Mouse (Mus musculus) CH12.LX (cell line): ENCODE data around the gene Acaa1b. TPM values are rescaled to one million over a fixed set of nuclear protein-coding genes. Genes with fewer than 3 reads are reported as not detected.

ENCODE experiments used
- DNase-seq: peaks from one replicate; pipeline ENCODE4 v3.0.0-alpha.2; 2013; ENCODE audit errors: extremely low read depth
- H3K27ac ChIP-seq: 2 replicates; pipeline ENCODE4 v1.5.1; 2012; ENCODE audit warnings: low read depth, mild to moderate bottlenecking, control low read depth, moderate library complexity; ENCODE audit not compliant: insufficient read depth
- H3K27me3 ChIP-seq: replicated peaks from 2 replicates; pipeline ENCODE3; 2012; ENCODE audit warnings: inconsistent platforms
- H3K36me3 ChIP-seq, 2 experiments: replicated peaks in 1 of 2; 2 replicates each; pipeline versions ENCODE3 to v1.6.1; 2012; ENCODE audit warnings: inconsistent platforms in 1 of 2, low read length in 1 of 2, mild to moderate bottlenecking in 1 of 2, mixed read lengths in 1 of 2, moderate library complexity in 1 of 2; ENCODE audit not compliant: control insufficient read depth in 1 of 2, insufficient read depth in 1 of 2
- H3K4me1 ChIP-seq, 2 experiments: 2 replicates each; pipeline ENCODE4 v1.6.1; 2012; ENCODE audit warnings: inconsistent platforms in 1 of 2, moderate library complexity in 1 of 2; ENCODE audit not compliant: insufficient read depth in 2 of 2, control insufficient read depth in 1 of 2
- H3K4me2 ChIP-seq: 2 replicates; pipeline ENCODE4 v1.6.1; 2012; ENCODE audit warnings: low read depth, mild to moderate bottlenecking, control low read depth; ENCODE audit not compliant: poor library complexity, insufficient read depth, severe bottlenecking
- H3K4me3 ChIP-seq, 3 experiments: fragments of 150-350 bp in 1 of 3; sonication (generic) in 1 of 3; replicated peaks in 1 of 3; 2 replicates each; pipeline versions ENCODE3 to v1.5.1; 2011 to 2012; ENCODE audit warnings: low read depth in 2 of 3, low read length in 2 of 3, mild to moderate bottlenecking in 2 of 3, moderate library complexity in 2 of 3, control low read depth in 1 of 3, improper control_type of control experiment in 1 of 3, inconsistent platforms in 1 of 3, mixed read lengths in 1 of 3; ENCODE audit not compliant: poor library complexity in 1 of 3
- H3K79me2 ChIP-seq: replicated peaks from 2 replicates; pipeline ENCODE4 v1.6.1; 2012; ENCODE audit warnings: mild to moderate bottlenecking, moderate library complexity; ENCODE audit not compliant: control insufficient read depth, poor library complexity, insufficient read depth, severe bottlenecking; ENCODE audit errors: extremely low read depth
- H3K9ac ChIP-seq: 2 replicates; pipeline ENCODE4 v1.6.1; 2012; ENCODE audit warnings: low read depth, mild to moderate bottlenecking, control low read depth, moderate library complexity; ENCODE audit not compliant: insufficient read depth
- H3K9me3 ChIP-seq: replicated peaks from 2 replicates; pipeline ENCODE3; 2012; ENCODE audit warnings: low read length, inconsistent platforms, mixed read lengths
- CHD1 ChIP-seq: IDR thresholded peaks from 2 replicates; pipeline ENCODE4 v1.6.1; 2012; ENCODE audit warnings: low read depth, low read length, improper control_type of control experiment, inconsistent platforms
- CHD2 ChIP-seq: IDR thresholded peaks from 2 replicates; pipeline ENCODE4 v1.6.1; 2011; ENCODE audit warnings: low read length, improper control_type of control experiment
- ETS1 ChIP-seq: conservative IDR thresholded peaks from 2 replicates; pipeline ENCODE4 v1.6.1; 2012; ENCODE audit warnings: low read depth, mild to moderate bottlenecking, inconsistent platforms, low read length, improper control_type of control experiment, moderate library complexity
- GABPA ChIP-seq: IDR thresholded peaks from 2 replicates; pipeline ENCODE4 v1.6.1; 2012; ENCODE audit warnings: low read depth, low read length, improper control_type of control experiment, inconsistent platforms; ENCODE audit not compliant: insufficient replicate concordance
- HCFC1 ChIP-seq: IDR thresholded peaks from 2 replicates; pipeline ENCODE4 v1.6.1; 2012; ENCODE audit warnings: low read depth, mild to moderate bottlenecking, inconsistent platforms, low read length, improper control_type of control experiment
- IRF4 ChIP-seq: IDR thresholded peaks from 2 replicates; pipeline ENCODE4 v1.6.1; 2014; ENCODE audit warnings: low read depth, mild to moderate bottlenecking, inconsistent platforms, low read length, improper control_type of control experiment
- JUN ChIP-seq: IDR thresholded peaks from 2 replicates; pipeline ENCODE4 v1.6.1; 2011; ENCODE audit warnings: low read depth, mild to moderate bottlenecking, low read length, improper control_type of control experiment, moderate library complexity; ENCODE audit not compliant: insufficient read depth
- JUND ChIP-seq: conservative IDR thresholded peaks from 2 replicates; pipeline ENCODE4 v1.6.1; 2011; ENCODE audit warnings: low read depth, low read length, improper control_type of control experiment
- KAT2A ChIP-seq: IDR thresholded peaks from 2 replicates; pipeline ENCODE4 v1.6.1; 2012; ENCODE audit warnings: low read length, improper control_type of control experiment, inconsistent platforms; ENCODE audit not compliant: insufficient replicate concordance
- MAFK ChIP-seq: IDR thresholded peaks from 2 replicates; pipeline ENCODE4 v1.6.1; 2011; ENCODE audit warnings: low read length, improper control_type of control experiment; ENCODE audit not compliant: insufficient replicate concordance
- MXI1 ChIP-seq: IDR thresholded peaks from 2 replicates; pipeline ENCODE4 v1.6.1; 2011; ENCODE audit warnings: mild to moderate bottlenecking, low read depth, low read length, improper control_type of control experiment
- POLR2AphosphoS2 ChIP-seq: IDR thresholded peaks from 2 replicates; pipeline ENCODE4 v1.6.1; 2011; ENCODE audit warnings: low read depth, low read length, improper control_type of control experiment
- RAD21 ChIP-seq: IDR thresholded peaks from 2 replicates; pipeline ENCODE4 v1.6.1; 2011; ENCODE audit warnings: low read depth, mild to moderate bottlenecking, low read length, improper control_type of control experiment, moderate library complexity
- SIN3A ChIP-seq: IDR thresholded peaks from 2 replicates; pipeline ENCODE4 v1.6.1; 2012; ENCODE audit warnings: low read length, improper control_type of control experiment, inconsistent platforms
- TBP ChIP-seq: conservative IDR thresholded peaks from 2 replicates; pipeline ENCODE4 v1.6.1; 2011; ENCODE audit warnings: low read depth, low read length, improper control_type of control experiment
- TCF12 ChIP-seq: IDR thresholded peaks from 2 replicates; pipeline ENCODE4 v1.6.1; 2014; ENCODE audit warnings: low read depth, mild to moderate bottlenecking, inconsistent platforms, low read length, improper control_type of control experiment
- UBTF ChIP-seq: IDR thresholded peaks from 2 replicates; pipeline ENCODE4 v1.6.1; 2012; ENCODE audit warnings: low read depth, mild to moderate bottlenecking, inconsistent platforms, low read length, improper control_type of control experiment, moderate library complexity
- ZC3H11A ChIP-seq: IDR thresholded peaks from 2 replicates; pipeline ENCODE4 v1.6.1; 2012; ENCODE audit warnings: low read depth, mild to moderate bottlenecking, inconsistent platforms, low read length, improper control_type of control experiment
- dilution Hi-C: fragments of 300-500 bp; cut with MboI; formaldehyde crosslinking; loops from 2 replicates; pipeline ENCODE4 v1.14.3; 2020; ENCODE audit warnings: low sequenced_read_pairs; ENCODE audit not compliant: extremely low pct_unique_long_range_greater_than_20kb, extremely low pct_ligation_motif_present
- in situ Hi-C: fragments of 300-500 bp; cut with MboI; formaldehyde crosslinking; loops from 3 replicates; pipeline ENCODE4 v1.14.3; 2019; ENCODE audit warnings: low sequenced_read_pairs, low pct_ligation_motif_present, low pct_unique_long_range_greater_than_20kb, mixed read lengths
- polyA plus RNA-seq: library from polyadenylated mRNA; unstranded; fragments of >175 nt; gene quantifications from 2 replicates; pipeline ENCODE4 v1.2.1, GENCODE M21; 2012; ENCODE audit warnings: low read depth; ENCODE audit not compliant: insufficient read length
- total RNA-seq, 2 experiments: library from RNA; depleted of rRNA; stranded (reverse); fragments of 300-350 nt in 1 of 2; fragments of >200 nt in 1 of 2; gene quantifications; 2 replicates each; pipeline ENCODE4 v1.2.3; 2012 to 2014

Acaa1b gene
- total and polyA plus RNA-seq, 3 experiments = 0.17 TPM; not detected in 2

DNA sequence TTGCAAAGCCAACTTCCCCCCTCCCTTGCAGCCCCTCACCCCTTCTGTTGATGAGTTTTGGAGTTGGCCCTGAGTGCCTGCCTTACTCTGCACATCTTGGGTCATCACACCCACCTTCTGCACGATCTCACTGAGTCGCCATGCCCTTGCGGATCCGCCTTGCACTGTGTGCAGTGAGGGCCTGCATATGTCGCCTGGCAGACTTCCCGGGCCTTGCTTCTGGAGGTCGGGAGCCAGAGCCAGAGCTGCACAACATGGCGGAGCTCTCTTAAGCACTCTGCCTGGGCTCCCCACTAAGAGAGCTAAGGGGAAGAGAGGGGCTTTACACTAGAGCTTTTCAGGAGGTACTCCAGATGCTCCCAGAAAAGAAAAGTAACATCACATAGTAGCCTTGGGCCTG lies 12.2 kb downstream of the Acaa1b start:
- DNase-seq = no peak
- Histone ChIP-seq H3K36me3 (peaks cover 3 to 24% of the 10 kb centered on the region in 2 experiments), H3K79me2 (no peaks in the 10 kb centered on the region), H3K27me3 (no peaks in the 10 kb centered on the region), H3K4me2 (no peak overlapping the region), H3K4me1 (peaks cover 14 to 22% of the 10 kb centered on the region in 2 experiments), H3K4me3 (no peak overlapping the region), H3K27ac (no peak overlapping the region), H3K9ac (no peak overlapping the region), H3K9me3 (no peaks in the 10 kb centered on the region)
- in situ Hi-C loops = no loop called here
- TF ChIP-seq TBP = no peak
- TF ChIP-seq JUN = no peak
- TF ChIP-seq UBTF = no peak
- TF ChIP-seq ZC3H11A = no peak
- no peak for TF ChIP-seq JUND
- TF ChIP-seq GABPA = no peak
- TF ChIP-seq KAT2A = no peak
- dilution Hi-C loops = no loop called here

DNA sequence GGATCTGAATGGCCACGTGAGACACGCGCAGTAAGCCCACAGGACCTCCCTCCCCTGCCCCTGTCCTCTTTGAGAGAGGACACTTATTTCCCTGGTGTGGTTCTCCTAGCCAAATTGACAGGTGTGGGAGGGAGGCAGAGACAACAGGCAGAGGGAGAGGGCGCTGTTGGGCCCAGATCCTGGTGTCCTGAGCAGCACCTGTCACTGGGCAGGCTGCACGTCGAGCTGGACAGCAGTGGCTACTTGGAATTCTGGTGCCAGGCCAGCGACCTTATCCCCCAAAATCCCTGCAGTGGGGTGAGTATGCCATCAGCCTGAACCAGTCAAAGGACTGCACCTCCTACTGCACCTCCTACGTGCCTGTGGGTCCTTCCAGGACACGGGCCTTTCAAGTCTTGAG lies 13.5 kb downstream of the Acaa1b start:
- TF ChIP-seq ETS1 (no peak), RAD21 (no peak), CHD1 (no peak), TBP (no peak), UBTF (no peak), KAT2A (no peak), MAFK (no peak), MXI1 (no peak)
- TF ChIP-seq, all 38 proteins: peak for 0
- dilution Hi-C loops = no loop called here

DNA sequence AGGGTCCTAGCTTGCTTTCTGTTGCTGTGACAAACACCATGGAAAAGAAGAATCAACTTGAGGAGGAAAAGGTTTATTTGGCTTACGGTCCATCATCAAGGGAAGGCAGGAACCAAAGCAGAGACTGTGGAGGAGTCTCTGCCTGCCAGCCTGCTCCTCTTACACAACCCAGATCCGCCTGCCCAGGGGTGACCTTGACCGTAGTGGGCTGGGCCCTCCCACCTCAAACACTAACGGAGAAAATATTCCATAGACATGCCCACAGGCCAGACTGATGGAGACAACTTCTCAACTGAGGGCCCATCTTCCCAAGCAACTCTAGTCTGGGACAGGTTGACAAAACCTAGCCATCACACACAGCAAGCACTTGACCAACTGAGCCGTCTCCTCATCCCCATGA lies 14.8 kb downstream of the Acaa1b start:
- in situ Hi-C loops (no loop called here), dilution Hi-C loops (no loop called here)
- H3K27me3 ChIP-seq = no peaks in the 10 kb centered on the region

More for the DNA sequence above, 13.5 kb downstream of the Acaa1b start:
- Histone ChIP-seq H3K27me3 (no peaks in the 10 kb centered on the region), H3K79me2 (no peaks in the 10 kb centered on the region), H3K36me3 (peaks cover 3 to 24% of the 10 kb centered on the region in 2 experiments), H3K4me3 (no peak overlapping the region), H3K27ac (no peak overlapping the region), H3K9ac (no peak overlapping the region), H3K4me1 (peaks cover 14 to 22% of the 10 kb centered on the region in 2 experiments), H3K9me3 (no peaks in the 10 kb centered on the region), H3K4me2 (no peak overlapping the region)
- DNase-seq = no peak
- in situ Hi-C loops = no loop called here

More for the DNA sequence above, 14.8 kb downstream of the Acaa1b start:
- Histone ChIP-seq H3K79me2 (no peaks in the 10 kb centered on the region), H3K9ac (no peak overlapping the region), H3K27ac (no peak overlapping the region), H3K36me3 (peaks cover 3 to 34% of the 10 kb centered on the region in 2 experiments), H3K9me3 (no peaks in the 10 kb centered on the region), H3K4me3 (no peak overlapping the region), H3K4me2 (no peak overlapping the region), H3K4me1 (peaks cover 13 to 19% of the 10 kb centered on the region in 2 experiments)
- TF ChIP-seq SIN3A (no peak), IRF4 (no peak), POLR2AphosphoS2 (no peak), HCFC1 (no peak), UBTF (no peak), CHD2 (no peak), TCF12 (no peak), MXI1 (no peak)
- DNase-seq = no peak
